Mouse (Mus musculus) heart, postnatal 0 days (tissue): ENCODE measurements around the gene Il12b.

Experiments used
- CTCF ChIP-seq: IDR thresholded peaks from 2 replicates; pipeline ENCODE4 v1.5.1; 2016; ENCODE audit warnings: antibody characterized with exemption, control low read depth, low read depth
- EP300 ChIP-seq: IDR thresholded peaks from 2 replicates; pipeline ENCODE4 v1.6.1; 2016; ENCODE audit warnings: antibody characterized with exemption, low read depth

- no peak for TF ChIP-seq CTCF
- TF ChIP-seq EP300 = no peak
Observed at GRCm38 (mm10) chr11:44395401-44395800, 4.5 kb upstream of the Il12b start.
